Mouse (Mus musculus) Muller cell, postnatal 12 days (primary cell): ENCODE results near the gene Btbd35f15.
"Not testable (repeated sequence)": the region's sequence is repeated elsewhere in the genome, so short reads cannot be mapped to it uniquely, and the experiment has no call there.

Experiments used
- DNase-seq: peaks from one replicate; pipeline ENCODE4 v3.0.0-alpha.2; 2015; ENCODE audit errors: inconsistent ontology term

Gene Btbd35f15

DNA sequence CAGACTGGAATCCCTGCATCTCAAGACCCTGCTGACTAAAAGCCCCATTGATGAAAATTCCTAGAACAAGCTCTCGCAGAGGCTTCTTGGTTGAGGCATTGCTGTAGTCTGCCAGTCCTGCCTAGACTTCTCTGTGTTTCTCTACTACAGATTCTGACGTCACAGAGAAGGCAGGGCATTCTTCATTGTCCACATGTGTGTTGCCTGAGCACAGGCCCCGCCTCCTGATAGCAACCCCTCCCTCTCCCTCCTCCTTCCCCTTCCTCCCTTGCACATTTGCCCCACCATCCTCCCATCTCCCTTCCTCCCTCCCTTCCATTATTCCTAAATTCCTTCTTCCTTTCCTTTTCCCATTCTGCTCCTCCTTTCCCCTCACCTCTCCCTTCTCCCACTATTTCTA is at the start of gene Btbd35f15:
Gene Btbd35f15, minus strand, starts transcription at position 101 of the 400 bp plus-strand sequence.
- DNase-seq, result not testable (repeated sequence)
